Mouse (Mus musculus): ENCODE data around the gene Stk38l. TPM values are rescaled to one million over a fixed set of nuclear protein-coding genes. Genes with fewer than 3 reads are reported as not detected.

The Stk38l gene
- 1.3 and 1.7 TPM in 2 replicates for polyA plus RNA-seq (2012; rRNA removed)
- polyA plus RNA-seq (2014; fragmentation: Nextera tagmentation; extraction: Ambion mirVana) = 3.8 and 4.4 TPM in 2 replicates

GRCm38 (mm10) chr6:146724581-146725383 is at the start of gene Stk38l:
Gene Stk38l, plus strand, starts transcription at chr6:146724995.
- Histone ChIP-seq H3K4me3 (ENCODE audit: insufficient read depth in 1 of 2, low read depth in 2 of 2, low read length in 2 of 2) (peak within 1 kb of the TSS; percentile 69 to 88), H3K27me3 (ENCODE audit: control insufficient read depth, insufficient read depth, low read length) (no peaks in the 10 kb centered on the region), H3K4me2 (ENCODE audit: low read depth) (peak within 1 kb of the TSS; percentile 88), H3K9me3 (ENCODE audit: control insufficient read depth, low read length) (no peaks in the 10 kb centered on the region), H3K36me3 (replicated peaks; ENCODE audit: control insufficient read depth, insufficient read depth, low read depth) (no peaks in the 10 kb centered on the region), H3K4me1 (replicated peaks; ENCODE audit: control insufficient read depth in 2 of 2, insufficient read depth in 2 of 2, low read length in 1 of 2) (0 out of 4 replicates have a peak, but pooled peaks cover 0 to 4% of the 10 kb centered on the region in 2 experiments), H3K27ac (no peak within 1 kb of the TSS; the same call in 1 of the 2 replicates), H3K9ac (replicated peaks) (peak within 1 kb of the TSS; percentile 82)
- DNase-seq (ENCODE audit: low read depth in 3 of 3, low spot score in 3 of 3) (peak; percentile 82 to 89 (median 85)), ATAC-seq (ENCODE audit: insufficient read depth) (peak; percentile 97)
- 2% methylated on average over 76 of the region's 87 CpGs for WGBS (ENCODE audit: insufficient replicate concordance)
- TF ChIP-seq CTCF (IDR thresholded peaks at IDR 0.05; ENCODE audit: low read depth) = no peak
- TF ChIP-seq EP300 (IDR thresholded peaks at IDR 0.05; ENCODE audit: low read depth) = peak; percentile 79

DNA sequence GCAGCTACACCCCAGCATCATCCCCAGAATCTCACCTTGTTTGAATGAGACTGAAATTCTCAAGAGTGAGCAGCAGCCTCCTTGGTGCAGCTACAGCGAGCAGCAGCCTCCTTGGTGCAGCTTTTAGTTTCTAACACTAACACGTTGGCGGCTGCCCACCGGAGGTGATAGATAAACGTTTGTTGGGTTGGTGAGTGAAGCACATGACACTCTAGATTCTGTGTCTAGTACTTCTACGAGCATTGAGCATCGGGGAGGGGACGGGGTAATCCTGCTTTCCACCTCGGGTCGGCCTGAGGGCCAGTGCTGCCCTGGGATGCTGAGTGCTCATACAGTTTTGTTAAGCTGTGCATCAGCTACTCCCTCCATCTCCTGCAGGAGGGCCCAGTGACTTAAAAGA is 47.9 kb upstream of the Stk38l start:
- Histone ChIP-seq H3K27ac (no peak overlapping the region), H3K4me1 (replicated peaks; ENCODE audit: control insufficient read depth in 2 of 2, insufficient read depth in 2 of 2, low read length in 1 of 2) (no peaks in the 10 kb centered on the region), H3K9ac (replicated peaks) (no peak overlapping the region), H3K9me3 (ENCODE audit: control insufficient read depth, low read length) (no peaks in the 10 kb centered on the region), H3K4me3 (ENCODE audit: insufficient read depth in 1 of 2, low read depth in 2 of 2, low read length in 2 of 2) (no peak overlapping the region), H3K4me2 (ENCODE audit: low read depth) (no peak overlapping the region), H3K36me3 (replicated peaks; ENCODE audit: control insufficient read depth, insufficient read depth, low read depth) (no peaks in the 10 kb centered on the region), H3K27me3 (ENCODE audit: control insufficient read depth, insufficient read depth, low read length) (no peaks in the 10 kb centered on the region)
- 61% methylated on average over 10 of the region's 10 CpGs for WGBS (ENCODE audit: insufficient replicate concordance)
- DNase-seq (ENCODE audit: low read depth in 3 of 3, low spot score in 3 of 3) (no peak), ATAC-seq (ENCODE audit: insufficient read depth) (no peak)
- no peak for TF ChIP-seq CTCF (IDR thresholded peaks at IDR 0.05; ENCODE audit: low read depth)
- no peak for TF ChIP-seq EP300 (IDR thresholded peaks at IDR 0.05; ENCODE audit: low read depth)

DNA sequence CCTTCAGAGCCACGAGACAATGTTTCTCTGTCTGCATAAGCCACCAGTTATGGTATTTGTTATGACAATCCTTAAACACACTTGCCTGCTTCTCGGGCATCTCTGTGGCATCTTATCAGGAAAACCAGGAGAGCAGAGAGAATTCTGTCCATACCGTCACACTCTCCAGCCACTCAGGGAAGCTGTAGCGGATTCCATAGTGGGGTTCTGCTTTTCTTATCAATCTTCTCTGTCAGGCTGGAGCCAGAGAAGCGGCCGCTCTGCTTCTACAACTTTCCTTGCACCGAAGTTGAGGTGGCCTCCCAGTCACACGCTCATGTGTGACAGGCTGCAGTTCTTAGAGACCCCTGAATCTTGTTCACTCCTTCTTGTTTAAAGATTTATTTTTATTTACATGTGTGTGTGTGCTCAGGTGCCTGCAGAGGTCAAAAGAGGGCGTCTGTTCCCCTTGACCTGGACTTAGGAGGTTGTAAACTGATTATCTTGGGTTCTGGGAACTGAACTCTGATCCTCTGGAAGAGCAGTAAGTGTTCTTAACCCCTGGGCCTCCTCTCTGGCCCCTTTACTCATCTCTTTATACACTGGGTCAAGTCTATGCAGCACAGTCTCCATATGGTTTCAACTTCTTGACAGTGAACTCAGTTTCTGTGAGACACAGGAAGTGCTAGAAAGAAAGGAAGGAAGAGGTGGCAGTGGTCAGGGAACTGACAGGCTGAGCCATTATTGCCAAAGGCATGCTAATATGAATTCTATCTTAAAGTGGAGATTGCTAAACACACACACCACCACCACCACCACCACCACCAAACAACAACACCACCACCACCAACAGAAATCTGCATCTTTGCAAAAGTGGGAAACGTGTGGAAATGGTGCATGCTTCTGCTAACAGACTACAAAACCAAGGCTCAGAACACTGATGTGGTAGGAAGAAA is 46.4 kb upstream of the Stk38l start:
- TF ChIP-seq EP300 (IDR thresholded peaks at IDR 0.05; ENCODE audit: low read depth) (no peak), CTCF (IDR thresholded peaks at IDR 0.05; ENCODE audit: low read depth) (no peak)
- Histone ChIP-seq H3K4me1 (replicated peaks; ENCODE audit: control insufficient read depth in 2 of 2, insufficient read depth in 2 of 2, low read length in 1 of 2) (no peaks in the 10 kb centered on the region), H3K9ac (replicated peaks) (no peak overlapping the region), H3K9me3 (ENCODE audit: control insufficient read depth, low read length) (no peaks in the 10 kb centered on the region), H3K36me3 (replicated peaks; ENCODE audit: control insufficient read depth, insufficient read depth, low read depth) (no peaks in the 10 kb centered on the region), H3K4me3 (ENCODE audit: insufficient read depth in 1 of 2, low read depth in 2 of 2, low read length in 2 of 2) (no peak overlapping the region), H3K4me2 (ENCODE audit: low read depth) (no peak overlapping the region), H3K27ac (no peak overlapping the region), H3K27me3 (ENCODE audit: control insufficient read depth, insufficient read depth, low read length) (no peaks in the 10 kb centered on the region)
- whole genome bisulfite sequencing (ENCODE audit: insufficient replicate concordance) = 43% methylated on average over 10 of the region's 10 CpGs
- ATAC-seq (ENCODE audit: insufficient read depth) = no peak
- no peak for DNase-seq (ENCODE audit: low read depth in 3 of 3, low spot score in 3 of 3)

GRCm38 (mm10) chr6:146683881-146684280 is 40.9 kb upstream of the Stk38l start:
- H3K9ac ChIP-seq (replicated peaks) = no peak overlapping the region
- ATAC-seq (ENCODE audit: insufficient read depth) = no peak
- peaks cover 0 to 2% of the 10 kb centered on the region in 2 experiments; a peak in 1 of 4 replicates for H3K4me1 ChIP-seq (replicated peaks; ENCODE audit: control insufficient read depth in 2 of 2, insufficient read depth in 2 of 2, low read length in 1 of 2)
- no peak for TF ChIP-seq CTCF (IDR thresholded peaks at IDR 0.05; ENCODE audit: low read depth)
- TF ChIP-seq EP300 (IDR thresholded peaks at IDR 0.05; ENCODE audit: low read depth) = no peak
- no peak overlapping the region for H3K4me2 ChIP-seq (ENCODE audit: low read depth)
- no peak overlapping the region for H3K27ac ChIP-seq
- WGBS (ENCODE audit: insufficient replicate concordance) = 71% methylated on average over 4 of the region's 4 CpGs
- no peaks in the 10 kb centered on the region for H3K9me3 ChIP-seq (ENCODE audit: control insufficient read depth, low read length)
- H3K36me3 ChIP-seq (replicated peaks; ENCODE audit: control insufficient read depth, insufficient read depth, low read depth) = no peaks in the 10 kb centered on the region
- H3K4me3 ChIP-seq (ENCODE audit: insufficient read depth in 1 of 2, low read depth in 2 of 2, low read length in 2 of 2) = no peak overlapping the region
- H3K27me3 ChIP-seq (ENCODE audit: control insufficient read depth, insufficient read depth, low read length) = no peaks in the 10 kb centered on the region
- DNase-seq (ENCODE audit: low read depth in 3 of 3, low spot score in 3 of 3) = no peak
